Mouse (Mus musculus) heart, postnatal 14 days (tissue): ENCODE results near the gene Perm1. TPM values are rescaled to one million over a fixed set of nuclear protein-coding genes. Genes with fewer than 3 reads are reported as not detected.

ENCODE experiments used
- DNase-seq, 2 experiments: peaks; one replicate each; pipeline ENCODE4 v3.0.0; 2021 to 2022
- intact Hi-C: fragments of 180-260 bp; cut with DNase I; formaldehyde crosslinking; loops from one replicate; pipeline ENCODE4 v1.15.1; 2025
- total RNA-seq, 2 experiments: library from RNA; stranded (reverse); gene quantifications; 2 replicates each; pipeline ENCODE4 v1.2.3; 2021

Gene Perm1
- total RNA-seq, 2 experiments from 2014 or later: 178 to 193 TPM

GRCm38 (mm10) chr4:156197131-156197828 lies 18.4 kb upstream of the Perm1 start, which contains the start of gene Agrn:
TSS of gene Agrn (minus strand) at chr4:156197488.
- intact Hi-C loops: no loop called here
- peak; percentile 80 to 86 for DNase-seq

- DNase-seq: peak; percentile 92 to 94
- intact Hi-C loops: no loop called here
Measured at GRCm38 (mm10) chr4:156197829-156198205, 17.9 kb upstream of the Perm1 start.

GRCm38 (mm10) chr4:156200623-156201475 lies 14.8 kb upstream of the Perm1 start, which contains the start of gene Isg15:
TSS of gene Isg15 (minus strand) at chr4:156200818.
- intact Hi-C loops: no loop called here
- DNase-seq: no peak

GRCm38 (mm10) chr4:156202462-156202893 lies 13.2 kb upstream of the Perm1 start:
- DNase-seq: no peak
- intact Hi-C loops: loop anchor here (2.0 kb wide), 1 partner anchor 28 kb away; no protein-coding TSS in a partner anchor

GRCm38 (mm10) chr4:156203001-156203412 lies 12.7 kb upstream of the Perm1 start, which contains the start of gene AW011738:
TSS of gene AW011738 (plus strand) at chr4:156203304.
- peak; percentile 78 to 80 for DNase-seq
- intact Hi-C loops: loop anchor here (2.0 kb wide), 1 partner anchor 28 kb away; no protein-coding TSS in a partner anchor

GRCm38 (mm10) chr4:156203413-156204131 lies 12.1 kb upstream of the Perm1 start:
- intact Hi-C loops: loop anchor here (2.0 kb wide), 1 partner anchor 27 kb away; no protein-coding TSS in a partner anchor
- DNase-seq: peak in 1 of 2 experiments; percentile 45

- intact Hi-C loops: no loop called here
- DNase-seq: no peak
Measured at GRCm38 (mm10) chr4:156208872-156209271, 6.8 kb upstream of the Perm1 start.

- DNase-seq: no peak
- intact Hi-C loops: no loop called here
Measured at GRCm38 (mm10) chr4:156209963-156210635, 5.6 kb upstream of the Perm1 start.

- intact Hi-C loops: no loop called here
- no peak for DNase-seq
Measured at GRCm38 (mm10) chr4:156213134-156213533, 2.5 kb upstream of the Perm1 start.

GRCm38 (mm10) chr4:156216196-156216595 lies 528 bp downstream of the Perm1 start:
- intact Hi-C loops: no loop called here
- no peak for DNase-seq

- intact Hi-C loops: no loop called here
- DNase-seq: peak in 1 of 2 experiments; percentile 35
Measured at GRCm38 (mm10) chr4:156217022-156217669, 1.5 kb downstream of the Perm1 start.

GRCm38 (mm10) chr4:156217838-156218237 lies 2.2 kb downstream of the Perm1 start:
- intact Hi-C loops: no loop called here
- DNase-seq: peak in 1 of 2 experiments; percentile 27

GRCm38 (mm10) chr4:156219936-156220335 lies 4.3 kb downstream of the Perm1 start:
- intact Hi-C loops: no loop called here

GRCm38 (mm10) chr4:156224276-156224675 lies 8.6 kb downstream of the Perm1 start:
- no peak for DNase-seq
- intact Hi-C loops: no loop called here

More at GRCm38 (mm10) chr4:156219936-156220335, 4.3 kb downstream of the Perm1 start:
- no peak for DNase-seq

GRCm38 (mm10) chr4:156227752-156228392 lies 12.2 kb downstream of the Perm1 start:
- intact Hi-C loops: no loop called here
- DNase-seq: peak; percentile 53 to 54

GRCm38 (mm10) chr4:156228393-156229024 lies 12.8 kb downstream of the Perm1 start:
- DNase-seq: no peak
- intact Hi-C loops: no loop called here

GRCm38 (mm10) chr4:156234021-156234501 lies 18.4 kb downstream of the Perm1 start:
- peak in 1 of 2 experiments; percentile 28 for DNase-seq
- intact Hi-C loops: loop anchor here (5.0 kb wide), 1 partner anchor 122 kb away; no protein-coding TSS in a partner anchor

GRCm38 (mm10) chr4:156234701-156235213 lies 19.1 kb downstream of the Perm1 start, which contains the start of gene Plekhn1:
TSS of gene Plekhn1 (minus strand) at chr4:156234857.
- intact Hi-C loops: loop anchor here (5.0 kb wide), 1 partner anchor 122 kb away; no protein-coding TSS in a partner anchor
- peak; percentile 83 to 84 for DNase-seq
